Mouse (Mus musculus): ENCODE measurements around the gene Krt71. TPM values are rescaled to one million over a fixed set of nuclear protein-coding genes. Genes with fewer than 3 reads are reported as not detected.

Krt71 gene
- total RNA-seq (2023) = not detected

GRCm38 (mm10) chr15:101742711-101743110 lies at the start of gene Krt71:
Gene Krt71 (minus strand): TSS chr15:101743109.

GRCm38 (mm10) chr15:101786360-101786759 lies 43.5 kb upstream of the Krt71 start, which contains the start of gene Krt72:
Gene Krt72 (minus strand): TSS chr15:101786460.

GRCm38 (mm10) chr15:101712720-101713119 lies 30.2 kb downstream of the Krt71 start, which contains the start of gene Krt5:
Gene Krt5 (minus strand): TSS chr15:101712898.

DNA sequence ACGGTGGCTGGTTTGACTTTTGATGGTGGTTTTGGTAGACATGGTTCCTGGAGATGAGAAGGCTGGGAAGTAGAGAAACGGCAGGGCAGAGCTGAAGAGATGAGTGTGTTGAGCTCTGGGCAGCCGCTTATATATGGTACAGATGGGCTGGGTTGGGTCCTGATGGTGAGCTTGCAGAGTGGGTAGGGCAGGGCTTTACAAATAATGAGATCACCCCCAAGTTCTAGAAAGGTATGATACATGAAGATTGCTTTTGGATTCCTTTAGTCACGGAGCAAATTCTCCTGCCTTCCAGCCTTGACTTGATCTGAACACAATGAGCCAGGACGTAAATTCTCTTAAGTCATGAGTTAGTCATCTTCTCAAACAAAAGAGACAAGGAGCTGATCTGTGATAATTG lies 48.7 kb downstream of the Krt71 start, which contains the start of gene Krt6a:
Gene Krt6a, minus strand, starts transcription at position 101 of the 400 bp plus-strand sequence.

Other genes starting within 250 kb of the Krt71 start
- not detected for gene Gm49425, start 225.8 kb downstream of the Krt71 start, total RNA-seq (2023)
- gene Krt84, start 210.3 kb downstream of the Krt71 start, total RNA-seq (2023) = not detected
- not detected for gene Krt82, start 192.4 kb downstream of the Krt71 start, total RNA-seq (2023)
- gene Krt90, start 180.2 kb downstream of the Krt71 start, total RNA-seq (2023) = not detected
- gene Krt75, start 169.2 kb downstream of the Krt71 start, total RNA-seq (2023) = not detected
- gene Gm5414, start 114.9 kb downstream of the Krt71 start, total RNA-seq (2023) = not detected
- not detected for gene Gm5478, start 95.7 kb downstream of the Krt71 start, total RNA-seq (2023)
- not detected for gene Krt6b, start 62.8 kb downstream of the Krt71 start, total RNA-seq (2023)
- gene Krt6a, start 48.8 kb downstream of the Krt71 start, total RNA-seq (2023) = not detected
- not detected for gene Krt5, start 30.2 kb downstream of the Krt71 start, total RNA-seq (2023)
- not detected for gene Krt72, start 43.4 kb upstream of the Krt71 start, total RNA-seq (2023)
- not detected for gene Krt73, start 59.2 kb upstream of the Krt71 start, total RNA-seq (2023)
- gene Krt2, start 75.1 kb upstream of the Krt71 start, total RNA-seq (2023) = not detected
- gene Krt1, start 107.7 kb upstream of the Krt71 start, total RNA-seq (2023) = not detected
- gene Krt77, start 126.6 kb upstream of the Krt71 start, total RNA-seq (2023) = not detected
- gene Krt76, start 149.8 kb upstream of the Krt71 start, total RNA-seq (2023) = not detected
- 0.26 TPM for gene Krt4, start 181.6 kb upstream of the Krt71 start, total RNA-seq (2023)
- not detected for gene Krt79, start 197.2 kb upstream of the Krt71 start, total RNA-seq (2023)
- not detected for gene Krt78, start 211.2 kb upstream of the Krt71 start, total RNA-seq (2023)

Measured in CD4-positive naive resting alpha-beta T cell, adult 76 days (primary cell).